Mouse (Mus musculus) CD4-positive helper T cell, adult 2 months (primary cell): ENCODE measurements around the gene Slc52a3.
A peak's percentile ranks its signal among the peaks of the same experiment; 100 is the strongest.

Source experiments
- DNase-seq: peaks from one replicate; pipeline ENCODE4 v3.0.0-alpha.2; 2012; ENCODE audit warnings: low read depth, missing footprints, low spot score

Gene Slc52a3

DNA sequence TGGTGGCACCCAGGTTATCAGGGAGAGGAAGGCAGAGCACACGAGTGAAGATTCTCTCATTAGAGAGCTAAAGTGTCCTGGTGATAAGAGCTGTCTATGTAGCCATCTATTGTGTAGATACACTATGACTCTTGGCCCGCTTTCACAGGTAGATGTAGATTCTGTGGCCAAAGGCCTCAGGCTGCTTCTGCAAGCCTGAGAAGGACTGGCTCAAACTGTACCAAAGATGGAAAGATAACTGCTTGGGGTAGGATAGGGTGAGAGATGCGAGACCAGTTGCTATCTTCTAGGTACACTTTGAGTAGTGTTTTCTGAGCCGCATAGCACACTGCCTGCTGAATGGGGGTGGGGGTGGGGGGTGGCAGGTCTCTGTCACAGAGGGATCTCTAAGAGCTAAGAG lies 2.6 kb downstream of the Slc52a3 start:
- no peak for DNase-seq

- no peak for DNase-seq
Measured at GRCm38 (mm10) chr2:151999669-152000290, 3.5 kb downstream of the Slc52a3 start.

DNA sequence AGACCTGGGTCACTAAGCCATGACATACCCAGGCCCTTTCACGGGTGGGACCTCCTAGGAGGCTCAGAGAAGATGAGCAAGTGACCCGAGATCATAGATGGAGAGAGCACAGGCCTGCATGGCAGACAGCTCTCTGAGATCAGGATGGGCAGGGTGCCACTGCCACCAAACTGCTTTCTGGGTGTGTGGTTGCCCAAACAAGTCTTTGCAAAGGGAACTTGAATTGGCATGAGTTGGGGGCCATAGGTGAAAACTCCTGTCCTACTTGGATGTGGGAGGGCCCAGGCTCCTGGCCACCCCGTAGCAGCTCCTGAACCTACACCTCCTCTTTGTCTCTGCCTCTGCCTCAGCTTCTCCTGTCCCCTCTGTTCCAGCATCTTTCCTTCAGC lies 4.0 kb downstream of the Slc52a3 start:
- no peak for DNase-seq

DNA sequence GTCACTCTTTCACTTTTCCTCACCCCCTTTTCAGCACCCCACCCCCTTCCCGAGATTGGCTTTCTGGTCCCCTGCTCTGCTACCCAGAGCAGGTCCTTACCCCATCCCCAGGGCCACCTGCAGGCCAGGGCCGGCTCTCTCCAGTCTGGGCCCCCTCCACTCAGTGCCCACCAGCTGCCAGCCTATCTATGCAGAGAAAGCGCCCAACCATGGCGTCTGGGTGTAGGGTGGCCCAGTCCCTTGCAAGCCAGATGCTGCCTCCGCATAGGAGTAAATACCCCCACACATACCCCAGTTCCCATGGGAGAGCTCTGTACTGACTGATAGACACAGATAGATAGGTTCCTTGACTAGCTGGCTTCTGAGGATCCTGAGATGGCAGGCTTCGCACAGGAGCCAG lies 4.4 kb downstream of the Slc52a3 start:
- DNase-seq: no peak

DNA sequence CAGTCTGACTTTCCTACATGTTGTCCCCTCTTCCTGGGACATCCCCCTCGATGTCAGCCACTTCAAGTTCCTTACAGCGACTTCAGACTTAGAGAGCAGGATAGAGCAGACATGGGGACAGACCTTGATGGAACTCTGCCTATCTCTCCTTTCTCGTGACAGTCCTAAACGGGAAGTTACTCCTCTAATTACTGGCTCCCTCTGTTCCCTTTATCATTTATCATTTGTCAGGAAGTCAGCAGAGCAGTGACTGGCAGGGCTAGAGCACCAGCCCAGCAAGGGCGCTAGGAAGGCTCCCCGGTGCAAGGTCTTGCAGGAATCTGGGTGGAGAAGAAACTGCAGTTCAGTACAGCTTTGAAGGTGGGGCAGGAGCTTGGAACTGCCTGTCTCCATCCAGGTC lies 6.2 kb downstream of the Slc52a3 start:
- DNase-seq: no peak

DNA sequence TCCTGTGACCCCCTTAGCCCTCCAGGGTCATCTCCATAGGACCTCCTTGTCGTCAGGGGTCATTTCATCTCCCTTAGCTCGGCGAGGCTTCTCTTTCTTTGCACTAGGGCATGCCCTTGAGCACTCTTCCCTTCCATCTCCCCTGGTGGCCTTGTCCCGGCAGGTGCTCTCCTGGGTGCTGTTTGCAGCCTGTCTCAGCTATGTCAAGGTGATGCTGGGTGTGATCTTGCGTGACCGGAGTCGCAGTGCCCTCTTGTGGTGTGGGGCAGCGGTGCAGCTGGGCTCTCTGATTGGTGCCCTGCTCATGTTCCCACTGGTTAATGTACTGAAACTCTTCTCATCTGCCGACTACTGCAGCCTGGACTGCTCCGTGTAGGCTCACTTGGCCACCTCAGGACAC lies 11.5 kb downstream of the Slc52a3 start:
- no peak for DNase-seq

DNA sequence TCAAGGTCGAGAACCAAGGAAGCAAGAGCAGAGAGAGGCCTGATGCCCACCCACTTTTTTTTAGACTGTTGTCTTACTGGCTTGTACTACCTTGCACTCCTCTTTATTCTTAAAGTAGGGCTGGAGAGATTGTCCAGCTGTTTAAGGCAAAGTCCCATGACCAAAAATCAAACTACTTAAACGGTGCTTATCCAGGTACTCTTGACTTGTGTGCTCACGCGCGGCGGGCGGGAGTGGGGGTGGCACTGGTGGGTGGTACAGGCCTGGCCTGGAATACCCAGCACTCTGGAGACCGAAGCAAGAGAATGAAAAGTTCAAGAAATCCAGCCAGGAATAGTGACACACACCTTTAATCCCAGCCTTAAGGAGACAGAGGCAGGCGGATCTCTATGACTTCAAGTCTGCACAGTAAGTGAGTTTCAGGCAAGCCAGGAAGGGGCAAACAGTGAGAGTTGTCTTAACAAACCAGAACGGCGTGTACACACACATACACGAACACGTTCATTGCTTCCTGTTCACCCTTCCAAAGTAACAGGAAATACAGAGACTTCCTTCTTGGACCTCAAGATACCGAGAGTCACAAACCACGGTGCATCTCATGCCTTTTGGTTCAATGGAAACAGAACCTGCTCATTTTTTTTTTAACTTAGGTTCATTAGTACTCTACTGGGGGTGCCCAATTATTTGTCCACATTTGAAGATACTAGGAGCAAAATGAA lies 12.9 kb downstream of the Slc52a3 start:
- no peak for DNase-seq

GRCm38 (mm10) chr2:152010251-152010650 lies 13.9 kb downstream of the Slc52a3 start:
- no peak for DNase-seq

DNA sequence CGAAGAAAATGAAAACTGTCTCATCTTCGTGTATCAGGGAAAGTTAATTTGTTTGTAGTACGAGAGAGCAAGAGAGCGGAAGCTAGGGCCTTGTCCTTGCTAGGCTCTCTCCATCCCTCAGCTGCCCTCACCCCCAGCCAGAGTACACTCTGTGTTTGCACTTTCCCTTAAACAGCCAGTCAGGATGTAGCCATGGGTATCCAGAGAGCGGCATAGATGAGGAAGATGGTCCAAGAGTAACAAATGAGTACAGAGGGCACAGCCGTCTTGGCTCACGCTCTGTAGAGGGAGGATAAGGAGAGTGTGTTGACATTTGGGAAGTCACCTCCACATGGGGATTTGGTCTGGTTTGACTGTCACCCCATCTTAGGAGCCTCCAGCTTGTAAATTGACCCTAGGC lies 14.3 kb downstream of the Slc52a3 start:
- no peak for DNase-seq

DNA sequence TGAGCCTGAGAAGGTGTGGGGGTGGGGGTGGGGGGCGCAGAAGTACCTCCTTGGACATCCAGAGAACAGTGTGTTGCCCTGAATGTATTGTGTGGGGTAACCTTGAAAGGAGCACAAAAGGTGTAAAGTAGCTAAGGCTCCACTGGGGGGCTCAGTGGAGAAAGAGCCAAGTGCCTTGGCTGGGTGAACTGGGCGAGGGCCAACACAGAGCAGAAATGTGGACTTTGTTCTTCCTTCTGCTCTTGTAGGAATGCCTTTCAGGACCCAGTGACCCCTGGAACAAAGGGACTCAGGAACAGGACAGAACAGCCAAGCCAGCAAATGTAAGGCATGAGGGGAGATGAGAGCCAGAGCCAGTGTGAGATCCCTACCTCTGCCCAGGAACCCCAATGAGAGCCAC lies 15.4 kb downstream of the Slc52a3 start:
- no peak for DNase-seq

- DNase-seq: no peak
Measured at GRCm38 (mm10) chr2:152012222-152012621, 15.9 kb downstream of the Slc52a3 start.

DNA sequence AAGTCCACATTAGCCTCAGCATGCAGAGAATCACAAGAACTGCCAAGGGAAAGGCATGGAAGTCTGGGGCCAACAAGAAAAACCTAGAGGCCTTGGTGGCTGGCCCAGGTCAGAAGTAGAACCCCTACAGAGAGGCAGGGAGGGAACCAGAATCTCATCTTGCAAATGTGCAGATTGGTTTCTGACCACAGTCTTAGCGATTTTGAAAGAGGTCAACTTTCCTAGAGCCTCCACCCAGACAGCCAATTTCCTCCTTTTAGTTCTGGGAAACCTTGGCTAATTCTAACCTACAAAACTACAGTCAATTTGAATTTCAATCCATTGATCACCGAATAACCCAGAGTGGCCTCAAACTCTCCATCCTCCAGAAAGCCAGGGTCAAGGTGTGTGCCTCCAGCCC lies 16.4 kb downstream of the Slc52a3 start:
- no peak for DNase-seq

GRCm38 (mm10) chr2:152015997-152016396 lies 19.7 kb downstream of the Slc52a3 start:
- no peak for DNase-seq

- no peak for DNase-seq
Measured at GRCm38 (mm10) chr2:152016666-152017065, 20.4 kb downstream of the Slc52a3 start.

- peak; percentile 28 for DNase-seq
Measured at GRCm38 (mm10) chr2:152020255-152020654, 23.9 kb downstream of the Slc52a3 start.

DNA sequence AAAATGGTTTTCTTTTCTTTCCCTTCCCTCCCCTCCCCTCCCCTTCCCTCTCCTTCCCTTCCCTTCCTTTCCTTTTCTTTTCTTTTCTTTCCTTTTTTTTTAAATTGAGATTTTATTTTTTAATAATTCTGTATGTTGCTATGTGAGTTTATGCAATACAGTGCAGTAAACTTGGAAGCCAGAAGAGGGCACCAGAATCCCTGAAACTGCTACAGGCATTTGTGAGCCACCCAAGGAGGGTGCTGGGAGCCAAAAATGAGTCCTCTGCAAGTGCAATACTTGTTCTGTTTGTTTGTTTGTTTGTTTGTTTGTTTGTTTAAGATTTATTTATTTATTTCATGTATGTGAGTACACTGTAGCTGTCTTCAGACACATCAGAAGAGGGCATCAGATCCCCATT lies 25.7 kb downstream of the Slc52a3 start:
- no peak for DNase-seq

DNA sequence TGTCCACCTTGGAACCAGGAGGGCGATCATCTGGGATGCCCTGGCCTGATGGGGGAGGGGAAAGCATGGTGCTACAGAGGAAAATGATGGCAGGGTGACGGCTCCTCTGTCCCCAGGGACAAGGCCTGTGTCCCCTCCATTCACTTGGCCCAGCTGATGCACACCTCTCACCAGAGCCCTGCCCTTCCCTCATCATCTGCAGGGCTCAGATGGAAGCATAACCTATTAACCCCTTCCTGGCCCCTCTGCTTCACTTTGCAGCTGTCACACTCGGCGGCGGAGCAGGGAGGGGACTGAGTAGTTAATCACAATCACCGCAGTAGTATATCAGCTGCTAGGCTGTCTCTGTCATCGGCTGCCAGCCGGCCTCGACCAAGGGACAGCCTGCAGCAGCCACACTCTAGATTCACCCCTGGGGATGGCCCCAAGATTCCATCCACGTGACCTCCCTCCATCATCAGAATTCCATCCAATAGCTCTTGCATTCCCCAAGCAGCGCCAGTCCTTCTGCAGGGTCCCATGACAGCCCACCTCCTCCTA lies 28.6 kb downstream of the Slc52a3 start:
- DNase-seq: no peak

DNA sequence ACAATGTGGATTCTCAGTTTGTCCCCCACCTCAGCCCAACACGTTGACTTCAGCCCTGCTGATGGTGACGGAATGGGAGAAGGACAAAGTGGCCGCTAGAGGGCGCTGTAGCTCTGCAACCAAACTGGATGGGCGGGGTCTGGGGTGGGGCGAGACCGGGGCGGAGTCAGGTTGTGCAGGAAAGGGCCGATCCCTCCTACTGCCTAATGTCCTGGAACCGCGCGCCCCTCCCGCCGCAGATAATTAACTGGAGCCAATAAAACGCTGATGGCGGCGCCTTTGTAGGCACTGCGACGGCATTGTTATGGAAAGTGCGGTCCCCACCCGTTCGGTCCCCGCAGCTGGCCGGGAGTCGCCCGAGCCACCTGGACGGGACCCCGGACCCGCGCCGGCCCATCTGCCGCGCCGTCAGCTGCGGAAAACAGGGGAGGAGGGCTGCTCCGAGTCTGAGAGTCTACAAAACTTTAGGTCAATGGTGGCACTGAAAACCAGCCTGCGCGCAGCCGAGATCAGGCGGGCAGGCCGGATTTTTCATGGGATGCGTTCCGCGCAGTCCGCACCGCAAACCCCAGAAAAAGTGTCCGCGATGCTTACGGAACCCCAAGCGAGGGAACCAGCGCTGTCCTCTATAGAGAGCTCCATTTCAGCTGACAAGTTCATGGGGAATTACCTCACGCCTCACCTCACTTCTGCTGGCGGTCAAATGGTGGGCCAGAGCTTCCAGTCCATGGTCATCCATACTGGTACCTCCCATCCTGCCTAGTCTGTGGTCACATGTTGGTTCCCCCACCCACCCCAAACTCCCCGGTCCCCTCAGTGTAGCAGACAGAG lies 33.2 kb downstream of the Slc52a3 start:
- peak; percentile 90 for DNase-seq

GRCm38 (mm10) chr2:152030986-152031385 lies 34.7 kb downstream of the Slc52a3 start:
- DNase-seq: no peak

DNA sequence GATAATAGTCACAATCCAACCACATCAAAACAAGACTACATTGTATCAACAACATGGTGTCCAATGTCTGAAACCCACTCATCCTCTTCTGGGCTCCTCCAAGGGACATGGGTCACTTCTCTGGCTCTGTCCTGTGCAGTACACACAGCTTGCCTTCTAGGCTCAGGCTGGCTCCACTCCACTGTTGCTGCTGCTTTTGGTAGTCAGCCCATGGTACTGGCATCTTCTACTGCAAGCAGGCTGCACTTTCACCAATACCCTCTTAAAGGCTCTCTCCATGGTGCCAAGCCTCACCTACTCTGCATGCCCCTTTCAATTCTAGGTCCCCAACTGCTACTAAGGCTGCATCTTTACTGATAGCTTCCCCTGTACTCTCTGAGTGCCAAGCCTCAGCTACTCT lies 43.8 kb downstream of the Slc52a3 start:
- no peak for DNase-seq

GRCm38 (mm10) chr2:152047116-152048002 lies 51.0 kb downstream of the Slc52a3 start:
- DNase-seq: no peak
